Mouse (Mus musculus) testis, adult 2 months (tissue): ENCODE data around the gene Zdhhc16.

Experiments
- CTCF ChIP-seq: fragments of 200-500 bp; IDR thresholded peaks from 2 replicates; pipeline ENCODE4 v1.5.1; 2012; ENCODE audit warnings: low read depth, mild to moderate bottlenecking, inconsistent platforms, low read length, moderate library complexity; ENCODE audit not compliant: control insufficient read depth, insufficient read depth, insufficient replicate concordance
- POLR2A ChIP-seq: fragments of 200-500 bp; IDR thresholded peaks from 2 replicates; pipeline ENCODE4 v1.6.1; 2012; ENCODE audit warnings: low read depth, mild to moderate bottlenecking, inconsistent platforms, low read length, moderate library complexity; ENCODE audit not compliant: control insufficient read depth

- TF ChIP-seq CTCF (no peak), POLR2A (no peak)
These were observed 16.4 kb upstream of the Zdhhc16 start for GRCm38 (mm10) chr19:41916853-41917252.
